In genomic region chr14:14893932-14894652, GRCm38 (mm10) we compare ENCODE assay signal across 9 mouse cellular contexts.
DNase-seq lines count a peak whose midpoint lies in the region; ATAC-seq lines count a peak whose summit lies in the region.
"Had no signal": no experiment of that assay in that cellular context is flagged by ENCODE, and none has a peak within 500 bp of the region (broad histone marks: within the 10 kb centered on the region; RNA-seq: fewer than 3 reads in every experiment).

No protein-coding gene starts in this region.

- no peaks in the 10 kb centered on the region for H3K36me3 ChIP-seq in midbrain, embryonic 14.5 days (ENCODE audit: control insufficient read depth, insufficient read depth, low read length)

- 17% methylated on average over 4 of the region's 4 CpGs for WGBS in midbrain, embryonic 14.5 days

- no peaks in the 10 kb centered on the region for H3K4me1 ChIP-seq in midbrain, embryonic 14.5 days (ENCODE audit: control insufficient read depth, insufficient read depth, low read length)

- ATAC-seq in midbrain, embryonic 14.5 days (ENCODE audit: low FRiP score, low TSS enrichment): peak; percentile 44; the same call in 1 of the 2 replicates

- H3K4me2 ChIP-seq in midbrain, embryonic 14.5 days (ENCODE audit: low read length): no peak overlapping the region

- H3K27ac ChIP-seq in midbrain, embryonic 14.5 days (replicated peaks; ENCODE audit: low read depth, low read length): no peak overlapping the region

- no peaks in the 10 kb centered on the region for H3K9me3 ChIP-seq in midbrain, embryonic 14.5 days (ENCODE audit: control insufficient read depth, low read length)

- peak; percentile 38 for DNase-seq in gastrocnemius, postnatal 10 days
- DNase-seq in gastrocnemius, postnatal 25 days: no peak
- peak; percentile 23 for DNase-seq in right cerebral cortex, postnatal 4 days
- no peak for DNase-seq in right cerebral cortex, postnatal 25 days
- peak; percentile 56 for DNase-seq in heart, postnatal 4 days
- peak; percentile 73 for DNase-seq in midbrain, embryonic 14.5 days
- no peak for DNase-seq in thymus, postnatal 25 days
- DNase-seq in layer of hippocampus, postnatal 36 days: no peak

- H3K9ac ChIP-seq in midbrain, embryonic 14.5 days (replicated peaks; ENCODE audit: low read length): no peak overlapping the region

- no peaks in the 10 kb centered on the region for H3K27me3 ChIP-seq in midbrain, embryonic 14.5 days (ENCODE audit: control insufficient read depth, insufficient read depth, low read length)

- no peak overlapping the region for H3K4me3 ChIP-seq in midbrain, embryonic 14.5 days (replicated peaks; ENCODE audit: low read depth, low read length)
- H3K4me3 ChIP-seq: myocyte had no signal

Comparison
In these comparisons a context has a peak if more than half of its experiments do, and no peak if none do; other contexts are left out.
1. DNase-seq: peak in gastrocnemius, postnatal 10 days (single experiment), right cerebral cortex, postnatal 4 days (single experiment), heart, postnatal 4 days (single experiment) and midbrain, embryonic 14.5 days (single experiment); none in gastrocnemius, postnatal 25 days (single experiment), right cerebral cortex, postnatal 25 days (single experiment), thymus, postnatal 25 days (single experiment) and layer of hippocampus, postnatal 36 days (0 of 2).